Mouse (Mus musculus) liver, postnatal 0 days (tissue): ENCODE results near the gene Hoxb6. TPM values are rescaled to one million over a fixed set of nuclear protein-coding genes. Genes with fewer than 3 reads are reported as not detected.

Experiments
- ATAC-seq: fragments of 200-750 bp; cut with Nextera tagmentation; 2 replicates; pipeline ENCODE4 v1.8.0; 2017; ENCODE audit warnings: mild to moderate bottlenecking, moderate library complexity
- DNase-seq: peaks from one replicate; pipeline ENCODE4 v3.0.0-alpha.2; 2016
- H3K27ac ChIP-seq: fragments of 300-500 bp; sonication (generic); 2 replicates; pipeline ENCODE4 v1.5.1; 2014; ENCODE audit warnings: antibody characterized with exemption, moderate library complexity, mild to moderate bottlenecking, low read depth
- H3K27me3 ChIP-seq: fragments of 300-500 bp; sonication (generic); 2 replicates; pipeline ENCODE4 v1.6.1; 2014; ENCODE audit warnings: low read length, control low read depth, mixed read lengths; ENCODE audit not compliant: insufficient read depth
- H3K36me3 ChIP-seq: fragments of 300-500 bp; sonication (generic); replicated peaks from 2 replicates; pipeline ENCODE4 v1.6.1; 2014; ENCODE audit warnings: mild to moderate bottlenecking, control low read depth, low read length, moderate library complexity, mixed read lengths; ENCODE audit not compliant: insufficient read depth
- H3K4me1 ChIP-seq: fragments of 300-500 bp; sonication (generic); 2 replicates; pipeline ENCODE4 v1.6.1; 2014; ENCODE audit warnings: antibody characterized with exemption, mild to moderate bottlenecking, control low read depth; ENCODE audit not compliant: insufficient read depth
- H3K4me2 ChIP-seq: fragments of 300-500 bp; sonication (generic); 2 replicates; pipeline ENCODE4 v1.6.1; 2014; ENCODE audit warnings: low read depth, mild to moderate bottlenecking, low read length, moderate library complexity, mixed read lengths
- H3K4me3 ChIP-seq: fragments of 300-500 bp; sonication (generic); 2 replicates; pipeline ENCODE4 v1.5.1; 2014; ENCODE audit warnings: low read depth, low read length
- H3K9ac ChIP-seq: fragments of 300-500 bp; sonication (generic); replicated peaks from 2 replicates; pipeline ENCODE4 v1.6.1; 2014; ENCODE audit warnings: mild to moderate bottlenecking, moderate library complexity
- H3K9me3 ChIP-seq: fragments of 300-500 bp; sonication (generic); 2 replicates; pipeline ENCODE4 v1.6.1; 2016; ENCODE audit warnings: mild to moderate bottlenecking, control low read depth, low read length, mixed read lengths
- CTCF ChIP-seq: sonication (generic); IDR thresholded peaks from 2 replicates; pipeline ENCODE4 v1.5.1; 2016; ENCODE audit warnings: antibody characterized with exemption, low read depth
- EP300 ChIP-seq: IDR thresholded peaks from 2 replicates; pipeline ENCODE4 v1.6.1; 2016; ENCODE audit warnings: antibody characterized with exemption, low read depth, mild to moderate bottlenecking
- WGBS: fragments of 180-500 bp; shearing (Covaris S2); extraction: QIAGEN DNeasy Blood & Tissue Kit; methylation state at CpG from one replicate; pipeline ENCODE4 v1.1.7; 2014; ENCODE audit not compliant: insufficient replicate concordance; 5-methylcytosine and 5-hydroxymethylcytosine counted together
- polyA plus RNA-seq: library from polyadenylated mRNA; unstranded; fragments of >200 nt; fragmentation: Nextera tagmentation; extraction: Ambion mirVana; gene quantifications from 2 replicates; pipeline ENCODE4 v1.2.1, GENCODE M21; 2015

Gene Hoxb6
- polyA plus RNA-seq, 1 experiment from 2014 or later = not detected

GRCm38 (mm10) chr11:96336597-96336996 is 44.3 kb downstream of the Hoxb6 start:
- Histone ChIP-seq H3K4me2 (no peak overlapping the region), H3K4me1 (0 out of 2 replicates have a peak, but pooled peaks cover 3% of the 10 kb centered on the region), H3K27ac (no peak overlapping the region), H3K4me3 (no peak overlapping the region), H3K9me3 (no peaks in the 10 kb centered on the region), H3K27me3 (peaks cover 78% of the 10 kb centered on the region), H3K9ac (no peak overlapping the region), H3K36me3 (no peaks in the 10 kb centered on the region)
- WGBS = 51% methylated on average over 2 of the region's 2 CpGs
- no peak for TF ChIP-seq CTCF
- no peak for TF ChIP-seq EP300
- no peak for DNase-seq
- no peak for ATAC-seq

- Histone ChIP-seq H3K4me2 (no peak overlapping the region), H3K9ac (no peak overlapping the region), H3K36me3 (no peaks in the 10 kb centered on the region), H3K4me1 (0 out of 2 replicates have a peak, but pooled peaks cover 3% of the 10 kb centered on the region), H3K27ac (no peak overlapping the region), H3K9me3 (no peaks in the 10 kb centered on the region), H3K4me3 (no peak overlapping the region), H3K27me3 (peaks cover 78% of the 10 kb centered on the region)
- 43% methylated on average over 6 of the region's 6 CpGs for WGBS
- ATAC-seq (no peak), DNase-seq (no peak)
- no peak for TF ChIP-seq EP300
- TF ChIP-seq CTCF = no peak
Observed at GRCm38 (mm10) chr11:96337026-96337425, 44.8 kb downstream of the Hoxb6 start.

DNA sequence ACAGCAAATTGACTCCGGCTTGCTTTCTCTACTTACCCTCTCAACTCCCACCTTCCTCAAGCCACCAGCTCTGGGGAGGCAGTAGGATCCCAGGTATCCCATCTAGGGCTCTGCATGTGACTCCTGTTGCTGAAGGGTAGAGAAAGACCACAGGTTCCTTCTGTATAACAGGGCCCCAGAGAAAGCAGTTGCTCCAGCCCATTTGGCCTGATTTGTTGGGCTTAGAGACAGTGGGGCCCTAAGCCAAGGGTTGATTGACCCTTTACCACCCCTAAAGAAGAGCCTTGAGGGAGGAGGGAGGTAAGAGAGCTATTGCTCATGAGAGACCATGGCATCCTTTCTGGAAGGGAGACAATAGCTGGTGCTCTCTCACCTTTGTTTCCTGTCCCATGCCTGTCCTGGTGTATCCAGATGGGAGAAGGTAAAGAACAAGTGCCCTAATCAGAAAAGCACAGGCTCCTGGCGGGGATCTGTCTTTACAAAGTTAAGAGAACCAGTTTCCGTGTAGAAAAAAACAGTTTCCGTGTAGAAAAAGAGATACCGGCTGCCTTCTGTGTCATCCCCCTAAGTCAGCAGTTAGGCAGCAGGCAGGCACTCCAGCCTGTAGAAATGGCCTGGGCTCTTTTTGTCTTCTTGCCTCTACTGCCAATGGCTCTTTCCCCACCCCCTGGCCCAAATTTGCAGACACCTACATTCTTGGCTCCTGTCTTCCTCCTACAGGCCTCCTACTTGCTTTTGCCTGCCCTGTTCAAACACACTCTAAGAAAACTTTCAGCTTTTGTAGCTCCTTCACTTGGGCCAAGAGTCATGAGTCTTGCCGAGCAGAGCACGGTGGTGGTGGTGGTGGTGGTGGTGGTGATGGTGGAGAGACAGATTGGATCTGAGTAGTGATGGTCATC is 46.9 kb downstream of the Hoxb6 start:
- 52% methylated on average over 7 of the region's 7 CpGs for WGBS
- H3K4me3 ChIP-seq = no peak overlapping the region
- ATAC-seq (no peak), DNase-seq (no peak)
- no peaks in the 10 kb centered on the region for H3K9me3 ChIP-seq
- H3K36me3 ChIP-seq = no peaks in the 10 kb centered on the region
- H3K4me2 ChIP-seq = no peak overlapping the region
- no peak overlapping the region for H3K9ac ChIP-seq
- no peak overlapping the region for H3K27ac ChIP-seq
- no peak for TF ChIP-seq CTCF
- TF ChIP-seq EP300 = no peak
- H3K4me1 ChIP-seq = no peaks in the 10 kb centered on the region
- peaks cover 78% of the 10 kb centered on the region for H3K27me3 ChIP-seq

- Histone ChIP-seq H3K4me3 (peak overlapping the region; percentile 26), H3K9me3 (no peaks in the 10 kb centered on the region), H3K4me1 (no peaks in the 10 kb centered on the region; the same call in 1 of the 2 replicates), H3K9ac (no peak overlapping the region), H3K4me2 (peak overlapping the region; percentile 62), H3K36me3 (no peaks in the 10 kb centered on the region), H3K27me3 (peaks cover 79% of the 10 kb centered on the region), H3K27ac (peak overlapping the region; percentile 51; the same call in 1 of the 2 replicates)
- TF ChIP-seq EP300 (no peak), CTCF (no peak)
- DNase-seq = no peak
- WGBS = under 1% methylated on average over 28 of the region's 36 CpGs
- ATAC-seq = no peak
Observed at GRCm38 (mm10) chr11:96340698-96341365, 48.6 kb downstream of the Hoxb6 start.

GRCm38 (mm10) chr11:96341701-96342575 is 49.7 kb downstream of the Hoxb6 start:
- Histone ChIP-seq H3K36me3 (no peaks in the 10 kb centered on the region), H3K27ac (peak overlapping the region; percentile 56), H3K9ac (peak overlapping the region; percentile 47), H3K4me1 (no peaks in the 10 kb centered on the region; the same call in 1 of the 2 replicates), H3K4me2 (peak overlapping the region; percentile 48), H3K4me3 (peak overlapping the region; percentile 32), H3K27me3 (peaks cover 84% of the 10 kb centered on the region), H3K9me3 (no peaks in the 10 kb centered on the region)
- TF ChIP-seq CTCF (no peak), EP300 (no peak)
- 4% methylated on average over 40 of the region's 40 CpGs for WGBS
- no peak for ATAC-seq
- no peak for DNase-seq

DNA sequence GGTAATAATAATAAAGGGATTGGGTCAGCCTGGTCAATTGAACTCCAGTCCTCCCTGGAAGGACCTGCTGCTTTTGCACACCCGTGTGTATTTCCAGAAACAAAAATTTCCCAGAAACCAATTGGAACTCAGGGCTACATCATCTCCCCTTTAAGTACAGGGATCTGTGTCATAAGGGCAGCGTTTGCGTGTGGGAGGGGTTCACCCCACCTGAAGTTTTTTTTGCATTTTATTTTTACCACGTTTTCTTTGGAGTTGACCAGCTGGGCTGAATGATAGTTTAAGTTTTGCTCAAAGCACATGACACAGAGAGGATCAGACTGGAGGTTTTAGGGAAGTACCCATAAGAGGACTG is 50.3 kb downstream of the Hoxb6 start:
- TF ChIP-seq CTCF (no peak), EP300 (no peak)
- Histone ChIP-seq H3K27me3 (peaks cover 88% of the 10 kb centered on the region), H3K27ac (no peak overlapping the region), H3K4me1 (no peaks in the 10 kb centered on the region; the same call in 1 of the 2 replicates), H3K36me3 (no peaks in the 10 kb centered on the region), H3K9ac (no peak overlapping the region), H3K9me3 (no peaks in the 10 kb centered on the region), H3K4me2 (no peak overlapping the region), H3K4me3 (no peak overlapping the region)
- ATAC-seq (no peak), DNase-seq (no peak)
- whole genome bisulfite sequencing = 8% methylated on average over 4 of the region's 4 CpGs
